Mouse (Mus musculus): Measurements from ENCODE around the gene Sema4f.

- TF ChIP-seq CTCF (IDR thresholded peaks at IDR 0.05; ENCODE audit: low read depth) (no peak), EP300 (IDR thresholded peaks at IDR 0.05; ENCODE audit: low read depth) (no peak)
Measured at GRCm38 (mm10) chr6:82868476-82868875, 71.1 kb downstream of the Sema4f start.
